Mouse (Mus musculus): ENCODE results near the gene Coro2a. TPM values are rescaled to one million over a fixed set of nuclear protein-coding genes. Genes with fewer than 3 reads are reported as not detected.
"Not testable (repeated sequence)": the region's sequence is repeated elsewhere in the genome, so short reads cannot be mapped to it uniquely, and the experiment has no call there.

Gene Coro2a
- polyA plus RNA-seq, 1 experiment from 2014 or later, result 5.9 TPM

DNA sequence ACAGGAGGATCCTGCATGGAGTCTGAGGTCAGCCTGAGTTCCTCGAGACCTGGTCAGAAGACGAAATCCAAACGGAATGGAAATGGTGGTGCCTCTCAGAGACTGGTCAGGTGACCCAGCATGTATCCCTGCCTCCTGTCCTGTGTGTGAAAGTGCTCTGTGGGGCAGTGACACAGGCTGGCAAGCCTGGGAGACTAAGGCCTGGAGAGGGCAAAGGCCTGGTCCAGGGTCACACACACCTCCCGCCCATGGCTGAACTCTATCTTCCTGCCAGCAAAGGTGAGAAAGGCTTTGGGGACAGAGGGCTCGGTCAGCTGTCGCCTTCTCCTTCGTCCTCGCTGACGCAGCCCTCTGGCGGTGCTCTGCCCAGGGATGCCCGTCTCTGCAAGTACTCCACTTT is 3.4 kb upstream of the Coro2a start:
- 64% methylated on average over 11 of the region's 11 CpGs for WGBS
- H3K27me3 ChIP-seq (ENCODE audit: insufficient read depth, poor library complexity, severe bottlenecking), result peaks cover 72% of the 10 kb centered on the region
- DNase-seq (ENCODE audit: low spot score), result no peak

DNA sequence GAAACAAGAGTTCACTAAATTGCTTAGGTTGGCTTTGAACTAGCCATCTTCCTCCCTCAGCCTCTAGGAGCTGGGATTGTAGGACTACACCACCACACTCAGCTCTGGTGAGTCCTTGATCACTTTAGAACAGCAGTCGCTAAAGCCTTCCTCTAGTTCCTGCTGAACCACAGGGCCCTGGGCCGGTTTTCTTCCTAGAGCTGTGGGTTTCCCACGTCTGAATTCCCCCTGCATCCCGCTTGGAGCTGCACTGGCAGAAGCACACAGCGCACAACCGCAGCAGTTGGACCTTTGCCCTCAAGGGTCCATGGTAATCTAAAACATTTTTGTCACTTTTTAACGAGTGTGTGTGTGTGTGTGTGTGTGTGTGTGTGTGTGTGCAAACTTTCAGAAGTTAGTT is 702 bp upstream of the Coro2a start:
- no peak for DNase-seq (ENCODE audit: low spot score)
- Histone ChIP-seq H3K4me3 (no peak overlapping the region), H3K27me3 (ENCODE audit: insufficient read depth, poor library complexity, severe bottlenecking) (peaks cover 77% of the 10 kb centered on the region), H3K9me3 (no peaks in the 10 kb centered on the region), H3K27ac (no peak overlapping the region), H3K4me1 (replicated peaks) (peaks cover 37% of the 10 kb centered on the region), H3K36me3 (no peaks in the 10 kb centered on the region)
- WGBS, result 60% methylated on average over 7 of the region's 7 CpGs

More for the DNA sequence above, 3.4 kb upstream of the Coro2a start:
- H3K9me3 ChIP-seq, result no peaks in the 10 kb centered on the region
- peaks cover 37% of the 10 kb centered on the region for H3K4me1 ChIP-seq (replicated peaks)
- H3K27ac ChIP-seq, result peak overlapping the region; percentile 62
- no peak overlapping the region for H3K4me3 ChIP-seq
- no peaks in the 10 kb centered on the region for H3K36me3 ChIP-seq

DNA sequence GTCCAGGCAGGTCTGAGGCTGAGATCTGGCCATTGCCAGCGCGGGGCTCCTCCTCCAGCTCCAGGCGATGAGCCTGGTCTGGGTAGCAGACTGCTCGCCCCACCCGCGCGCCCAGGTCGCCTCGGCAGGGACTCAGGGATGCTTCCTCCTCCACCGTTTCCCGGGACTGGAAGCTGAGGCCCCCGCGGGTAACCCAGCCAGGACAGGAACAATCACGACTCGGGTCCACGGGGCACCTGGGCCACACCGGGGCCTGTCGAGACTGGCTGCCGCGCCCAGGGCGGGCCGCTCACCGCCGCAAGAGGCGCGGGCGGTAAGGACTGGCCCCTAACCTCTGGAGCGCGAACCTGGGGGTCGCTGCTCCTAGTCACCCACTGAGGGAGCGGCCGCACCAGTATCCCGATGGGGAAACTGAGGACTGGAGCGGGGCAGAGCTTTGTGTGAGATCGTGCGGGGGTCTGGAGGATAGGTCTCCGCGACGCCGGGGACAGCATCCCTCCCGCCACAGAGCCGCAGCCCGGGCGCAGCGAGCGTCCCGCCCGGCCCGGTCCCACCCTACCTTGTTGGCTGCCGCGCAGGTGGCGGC is 651 bp downstream of the Coro2a start:
- H3K36me3 ChIP-seq, result no peaks in the 10 kb centered on the region
- DNase-seq (ENCODE audit: low spot score), result peak; percentile 54
- peak overlapping the region; percentile 66 for H3K4me3 ChIP-seq
- no peaks in the 10 kb centered on the region for H3K9me3 ChIP-seq
- under 1% methylated on average over 51 of the region's 52 CpGs for WGBS
- H3K27ac ChIP-seq, result peak overlapping the region; percentile 81
- peaks cover 37% of the 10 kb centered on the region for H3K4me1 ChIP-seq (replicated peaks)
- peaks cover 87% of the 10 kb centered on the region for H3K27me3 ChIP-seq (ENCODE audit: insufficient read depth, poor library complexity, severe bottlenecking)

DNA sequence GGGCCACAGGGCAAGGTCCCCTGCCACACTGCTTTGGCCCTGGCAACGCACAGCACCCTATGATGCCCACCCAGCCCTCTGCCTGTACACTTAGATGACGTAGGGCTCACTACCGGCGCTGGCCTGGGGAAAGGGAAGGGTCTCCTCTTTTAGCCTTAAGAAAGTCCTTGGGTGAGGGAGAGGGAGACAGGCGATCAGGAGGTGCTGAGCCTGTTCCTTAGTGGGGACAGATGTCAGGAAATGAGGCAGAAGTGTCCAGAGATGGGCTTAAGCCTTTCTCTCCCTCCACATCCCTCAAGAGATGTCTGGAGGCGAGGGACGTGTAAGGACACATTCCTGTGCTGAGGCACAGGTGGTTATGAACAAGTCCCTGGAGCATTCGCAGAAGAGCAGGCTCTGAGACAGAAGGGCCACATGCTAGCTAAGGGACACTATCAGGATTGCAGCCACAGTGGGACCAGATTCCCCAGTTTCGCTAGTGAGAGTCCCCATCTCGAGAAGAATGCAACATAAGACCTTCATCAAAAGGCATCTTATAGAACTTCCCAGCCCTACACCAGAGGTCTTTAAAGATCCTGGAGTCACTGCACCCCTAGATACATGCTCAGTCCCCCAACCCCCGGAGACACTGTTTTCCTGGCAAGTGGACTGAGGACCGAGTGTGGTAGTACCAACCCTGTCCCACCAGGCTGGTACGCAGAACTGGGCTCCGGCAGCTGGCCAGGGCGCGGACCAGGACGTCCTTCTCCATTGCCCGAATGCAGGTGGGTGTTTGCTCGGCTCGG is 1.3 kb downstream of the Coro2a start:
- H3K4me3 ChIP-seq, result peak overlapping the region; percentile 66
- H3K27ac ChIP-seq, result peak overlapping the region; percentile 81
- H3K36me3 ChIP-seq, result no peaks in the 10 kb centered on the region
- H3K9me3 ChIP-seq, result no peaks in the 10 kb centered on the region
- H3K27me3 ChIP-seq (ENCODE audit: insufficient read depth, poor library complexity, severe bottlenecking), result peaks cover 86% of the 10 kb centered on the region
- 42% methylated on average over 20 of the region's 20 CpGs for WGBS
- DNase-seq (ENCODE audit: low spot score), result no peak
- H3K4me1 ChIP-seq (replicated peaks), result peaks cover 41% of the 10 kb centered on the region

DNA sequence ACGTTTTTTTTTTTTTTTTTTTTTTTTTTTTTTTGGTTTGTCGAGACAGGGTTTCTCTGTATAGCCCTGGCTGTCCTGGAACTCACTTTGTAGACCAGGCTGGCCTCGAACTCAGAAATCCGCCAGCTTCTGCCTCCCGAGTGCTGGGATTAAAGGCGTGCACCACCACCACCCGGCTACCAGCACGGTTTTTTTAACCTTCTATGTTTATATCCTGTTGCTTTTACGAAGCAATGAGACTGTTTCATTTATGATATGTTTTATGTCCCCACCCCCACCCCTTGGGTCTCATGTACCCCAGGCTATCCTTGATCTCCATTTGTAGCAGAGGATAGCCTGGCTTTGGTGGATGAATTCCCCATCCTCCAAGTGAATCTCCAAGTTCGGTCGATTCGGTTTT is 2.4 kb downstream of the Coro2a start:
- H3K27ac ChIP-seq; H3K4me3 ChIP-seq; H3K36me3 ChIP-seq; H3K9me3 ChIP-seq; DNase-seq (ENCODE audit: low spot score): not testable (repeated sequence)
- 81% methylated on average over 12 of the region's 12 CpGs for WGBS
- Histone ChIP-seq H3K4me1 (replicated peaks) (peaks cover 32% of the 10 kb centered on the region), H3K27me3 (ENCODE audit: insufficient read depth, poor library complexity, severe bottlenecking) (peaks cover 81% of the 10 kb centered on the region)

DNA sequence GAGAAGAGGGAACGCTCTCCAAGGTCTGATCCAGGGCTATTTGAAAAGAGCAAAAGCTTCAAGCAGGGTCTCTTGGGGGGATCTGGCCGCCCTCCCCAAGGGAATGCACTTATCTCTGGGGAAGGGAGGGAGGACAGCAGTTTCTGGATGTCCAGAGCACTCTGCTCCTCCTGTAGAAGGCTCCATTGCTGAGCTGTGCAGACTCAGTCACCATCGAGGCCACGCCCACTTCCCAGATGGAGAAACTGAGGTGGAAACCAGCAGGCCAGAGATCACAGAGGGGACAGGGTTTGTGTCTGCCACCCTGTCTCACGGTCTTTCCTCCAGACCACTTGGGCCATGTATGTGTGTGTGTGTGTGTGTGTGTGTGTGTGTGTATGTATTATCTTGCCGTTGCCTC is 3.0 kb downstream of the Coro2a start:
- no peak overlapping the region for H3K27ac ChIP-seq
- H3K36me3 ChIP-seq, result no peaks in the 10 kb centered on the region
- H3K4me1 ChIP-seq (replicated peaks), result peaks cover 26% of the 10 kb centered on the region
- WGBS, result 75% methylated on average over 6 of the region's 6 CpGs
- no peak overlapping the region for H3K4me3 ChIP-seq
- H3K27me3 ChIP-seq (ENCODE audit: insufficient read depth, poor library complexity, severe bottlenecking), result peaks cover 75% of the 10 kb centered on the region
- no peak for DNase-seq (ENCODE audit: low spot score)
- no peaks in the 10 kb centered on the region for H3K9me3 ChIP-seq

DNA sequence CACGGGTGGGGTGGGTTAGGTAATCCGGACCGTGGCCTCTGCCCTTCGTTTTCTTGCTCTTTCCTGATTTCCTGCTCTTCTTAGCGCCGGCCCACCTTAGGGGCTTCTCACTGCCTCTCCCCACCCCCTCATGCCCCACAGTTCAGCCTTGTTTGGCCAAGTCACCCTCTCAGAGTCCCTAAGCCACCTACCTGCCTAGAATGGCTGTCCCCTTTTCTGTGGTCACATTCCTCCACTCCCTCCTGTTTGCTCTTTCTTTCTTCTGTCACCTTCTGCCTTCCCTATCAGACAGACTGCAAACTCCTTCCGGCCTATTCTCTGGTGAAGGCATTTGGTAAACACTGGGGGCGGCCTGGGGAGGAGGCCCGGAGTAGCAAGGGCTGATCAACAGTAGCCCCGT is 3.9 kb downstream of the Coro2a start:
- no peak for DNase-seq (ENCODE audit: low spot score)
- H3K4me3 ChIP-seq, result no peak overlapping the region
- WGBS, result 59% methylated on average over 10 of the region's 10 CpGs

DNA sequence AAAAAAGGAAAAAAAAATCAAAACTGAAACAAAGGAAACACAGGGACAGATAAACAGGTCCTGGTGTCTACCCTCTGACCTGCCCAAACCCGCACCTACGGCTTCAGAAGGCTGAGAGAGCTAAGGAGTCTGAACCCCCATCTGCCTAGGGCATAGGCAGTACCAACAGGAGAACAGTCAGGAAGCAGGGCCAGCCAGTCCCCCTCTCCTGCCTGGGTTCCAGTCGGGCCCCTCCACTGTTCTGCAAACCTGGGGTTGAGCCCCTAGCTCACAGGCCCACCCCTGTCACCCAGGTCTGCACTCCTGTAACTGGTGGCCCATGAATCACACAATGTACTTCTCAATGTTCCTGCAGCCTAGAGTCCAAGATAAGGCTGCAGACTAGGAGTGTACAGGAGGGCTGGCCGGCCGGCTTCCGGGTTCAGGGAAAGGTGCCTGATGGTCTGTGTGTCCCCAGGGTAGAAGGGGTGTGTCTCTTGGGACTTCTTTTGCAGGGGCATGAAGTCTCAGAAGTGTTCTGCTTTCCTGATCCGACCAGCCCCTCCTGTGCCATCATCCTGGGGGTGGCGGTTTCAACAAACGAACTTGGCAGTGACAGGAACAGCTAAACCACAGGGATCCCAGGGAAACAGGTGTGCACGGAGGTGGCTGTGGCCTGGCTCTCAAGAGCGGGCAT is 4.6 kb downstream of the Coro2a start:
- no peaks in the 10 kb centered on the region for H3K9me3 ChIP-seq
- H3K4me1 ChIP-seq (replicated peaks), result peaks cover 28% of the 10 kb centered on the region
- peaks cover 61% of the 10 kb centered on the region for H3K27me3 ChIP-seq (ENCODE audit: insufficient read depth, poor library complexity, severe bottlenecking)
- no peaks in the 10 kb centered on the region for H3K36me3 ChIP-seq
- no peak overlapping the region for H3K27ac ChIP-seq
- 71% methylated on average over 11 of the region's 11 CpGs for WGBS
- no peak overlapping the region for H3K4me3 ChIP-seq
- DNase-seq (ENCODE audit: low spot score), result no peak

More for the DNA sequence above, 3.9 kb downstream of the Coro2a start:
- H3K9me3 ChIP-seq, result no peaks in the 10 kb centered on the region
- H3K27me3 ChIP-seq (ENCODE audit: insufficient read depth, poor library complexity, severe bottlenecking), result peaks cover 68% of the 10 kb centered on the region
- H3K4me1 ChIP-seq (replicated peaks), result peaks cover 25% of the 10 kb centered on the region
- H3K36me3 ChIP-seq, result no peaks in the 10 kb centered on the region
- no peak overlapping the region for H3K27ac ChIP-seq

DNA sequence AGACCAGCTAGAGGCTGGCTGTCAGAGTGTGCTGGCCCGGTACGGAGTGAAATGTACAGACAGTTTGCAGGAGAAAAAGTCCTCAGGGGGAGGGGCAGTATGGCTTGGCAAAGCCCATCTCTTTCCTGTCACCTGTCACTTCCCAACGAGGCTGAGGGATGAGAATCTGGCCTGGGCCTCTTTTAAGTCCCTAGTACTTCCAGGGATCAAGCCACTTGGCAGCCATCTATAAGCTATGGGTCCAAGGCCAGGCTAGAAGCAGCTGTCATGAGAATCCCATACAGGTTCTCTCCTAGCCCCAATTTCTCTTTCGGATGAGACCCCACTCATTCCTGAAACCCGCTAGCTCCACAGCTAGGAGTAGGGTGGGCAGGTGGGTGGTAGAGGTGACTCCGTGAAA is 5.6 kb downstream of the Coro2a start:
- no peak for DNase-seq (ENCODE audit: low spot score)
- no peak overlapping the region for H3K4me3 ChIP-seq
- H3K36me3 ChIP-seq, result no peaks in the 10 kb centered on the region
- no peaks in the 10 kb centered on the region for H3K9me3 ChIP-seq
- 77% methylated on average over 6 of the region's 6 CpGs for WGBS
- no peak overlapping the region for H3K27ac ChIP-seq
- peaks cover 26% of the 10 kb centered on the region for H3K4me1 ChIP-seq (replicated peaks)
- peaks cover 51% of the 10 kb centered on the region for H3K27me3 ChIP-seq (ENCODE audit: insufficient read depth, poor library complexity, severe bottlenecking)

DNA sequence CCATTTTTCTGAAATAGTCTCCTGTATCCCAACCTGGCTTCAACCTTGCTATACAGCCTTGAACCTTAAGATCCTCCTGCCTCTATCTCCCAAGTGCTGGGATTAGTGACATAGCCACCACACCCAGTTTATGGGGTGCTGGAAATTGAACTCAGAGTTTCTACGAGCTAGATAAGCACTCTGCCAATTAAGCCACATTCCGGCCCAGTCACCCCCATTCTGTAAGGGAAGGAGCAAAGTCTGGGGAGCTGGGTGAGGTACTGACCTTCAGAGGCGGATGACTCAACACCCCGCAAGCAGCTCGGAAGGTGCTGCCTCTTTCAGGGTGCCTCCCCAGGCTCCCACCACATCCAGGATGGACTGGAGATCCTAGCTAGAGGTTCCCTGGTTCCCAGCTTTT is 7.9 kb downstream of the Coro2a start:
- peaks cover 17% of the 10 kb centered on the region; the same call in 1 of the 2 replicates for H3K4me1 ChIP-seq (replicated peaks)
- peaks cover 31% of the 10 kb centered on the region for H3K27me3 ChIP-seq (ENCODE audit: insufficient read depth, poor library complexity, severe bottlenecking)
- WGBS, result 84% methylated on average over 5 of the region's 5 CpGs
- H3K4me3 ChIP-seq, result no peak overlapping the region
- DNase-seq (ENCODE audit: low spot score), result no peak
- no peak overlapping the region for H3K27ac ChIP-seq
- no peaks in the 10 kb centered on the region for H3K36me3 ChIP-seq
- no peaks in the 10 kb centered on the region for H3K9me3 ChIP-seq

DNA sequence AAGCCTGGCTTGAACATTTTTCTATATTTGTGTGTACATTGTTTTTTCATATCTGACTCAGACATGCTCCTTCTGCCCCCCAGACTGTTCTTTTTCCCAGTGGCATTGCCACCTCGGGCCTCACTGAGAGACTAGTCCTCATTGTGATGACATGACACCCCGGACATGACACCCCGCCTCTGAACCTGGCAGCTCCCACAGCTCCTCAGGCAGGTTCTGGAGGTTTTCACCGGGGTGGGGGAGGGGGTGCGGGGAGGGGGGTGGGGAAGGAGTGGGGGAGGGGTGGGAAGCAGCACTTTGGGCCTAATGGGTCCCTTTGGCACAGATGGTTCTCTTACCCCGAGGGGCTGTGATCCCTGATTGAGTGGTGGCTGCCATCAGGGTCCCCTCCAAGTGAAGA is 8.5 kb downstream of the Coro2a start:
- Histone ChIP-seq H3K36me3 (no peaks in the 10 kb centered on the region), H3K4me1 (replicated peaks) (peaks cover 17% of the 10 kb centered on the region; the same call in 1 of the 2 replicates), H3K4me3 (no peak overlapping the region), H3K27me3 (ENCODE audit: insufficient read depth, poor library complexity, severe bottlenecking) (peaks cover 24% of the 10 kb centered on the region), H3K27ac (no peak overlapping the region), H3K9me3 (no peaks in the 10 kb centered on the region)
- no peak for DNase-seq (ENCODE audit: low spot score)
- WGBS, result 47% methylated on average over 6 of the region's 6 CpGs

DNA sequence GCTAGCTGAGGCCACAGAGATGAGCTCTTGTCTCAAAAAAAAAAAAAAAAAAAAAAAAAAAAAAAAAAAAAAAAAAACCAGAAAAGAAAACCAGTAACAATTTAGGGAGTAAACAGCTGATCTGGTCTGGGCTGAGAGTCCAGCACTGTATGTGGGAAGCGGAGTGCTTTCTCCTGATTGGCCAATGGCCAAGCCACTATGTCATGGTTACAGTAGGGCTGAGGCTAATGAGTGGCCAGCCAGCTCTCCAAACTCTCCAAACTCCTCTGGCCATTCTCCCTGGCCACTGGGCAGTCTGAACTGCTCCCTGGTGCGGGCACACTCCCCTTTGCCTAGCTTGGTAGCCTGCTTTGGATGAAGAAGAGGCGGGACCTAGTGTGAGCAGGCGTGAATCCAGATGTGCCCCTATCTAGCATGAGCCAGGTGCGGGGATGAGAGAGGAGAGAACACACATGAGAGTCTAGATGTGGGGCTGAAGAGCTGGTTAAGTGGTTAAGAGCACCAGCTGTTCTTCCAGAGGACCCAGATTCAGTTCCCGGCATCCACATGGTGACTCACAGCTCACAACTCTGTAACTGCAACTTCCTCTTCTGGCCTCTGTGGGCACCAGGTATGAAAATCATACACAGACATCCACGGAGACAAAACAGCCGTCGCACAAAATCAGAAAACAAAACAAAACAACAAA is 10.0 kb downstream of the Coro2a start:
- Histone ChIP-seq H3K4me1 (replicated peaks) (peaks cover 17% of the 10 kb centered on the region; the same call in 1 of the 2 replicates), H3K27ac (no peak overlapping the region), H3K4me3 (no peak overlapping the region), H3K27me3 (ENCODE audit: insufficient read depth, poor library complexity, severe bottlenecking) (peaks cover 11% of the 10 kb centered on the region), H3K9me3 (no peaks in the 10 kb centered on the region), H3K36me3 (no peaks in the 10 kb centered on the region)
- 95% methylated on average over 9 of the region's 9 CpGs for WGBS
- no peak for DNase-seq (ENCODE audit: low spot score)
